Mouse (Mus musculus) thymus, adult 2 months (tissue): ENCODE data around the gene Syt13.

ENCODE experiments used
- CTCF ChIP-seq: fragments of 200-500 bp; IDR thresholded peaks from 2 replicates; pipeline ENCODE4 v1.5.1; 2012; ENCODE audit warnings: mild to moderate bottlenecking, control low read depth, low read length, moderate library complexity, borderline replicate concordance; ENCODE audit not compliant: control insufficient read depth, poor library complexity, insufficient read depth; ENCODE audit errors: extremely low read depth
- POLR2A ChIP-seq: fragments of 200-500 bp; IDR thresholded peaks from 2 replicates; pipeline ENCODE4 v1.6.1; 2012; ENCODE audit warnings: mild to moderate bottlenecking, low read length, control low read depth, moderate library complexity; ENCODE audit not compliant: control insufficient read depth, poor library complexity, insufficient read depth; ENCODE audit errors: extremely low read depth

DNA sequence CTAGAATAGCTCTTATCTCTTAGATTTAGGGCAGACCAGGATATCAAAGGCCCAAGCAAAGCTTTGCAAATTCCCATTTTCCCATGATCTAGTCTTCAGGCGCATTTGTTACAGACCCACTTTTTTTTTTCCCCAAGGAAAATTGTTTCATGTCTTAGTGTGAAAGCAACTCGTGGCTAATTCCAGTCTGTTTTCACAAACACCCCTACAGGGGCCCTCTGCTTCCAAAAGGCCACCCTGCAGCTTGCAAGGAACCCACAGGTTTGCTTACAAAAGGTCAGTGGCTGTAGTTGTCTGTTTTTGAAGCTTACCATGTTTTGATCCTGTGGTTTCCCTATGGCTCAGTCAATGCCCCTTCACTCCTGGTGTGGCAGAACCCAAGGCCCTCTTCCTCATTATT lies 48.3 kb upstream of the Syt13 start:
- TF ChIP-seq CTCF = no peak
- TF ChIP-seq POLR2A = no peak
